Mouse (Mus musculus): ENCODE measurements at regions not wholly inside any gene's neighbourhood (a gene's known extent, or its start where the extent isn't known, plus 50 kb on each side); places are given as distances from the start of the nearest gene placed in this dataset.

GRCm38 (mm10) chr8:127957571-127957970 lies 400.8 kb upstream of the Nrp1 start:
- WGBS = 67% methylated on average over 1 of the region's 1 CpGs
- Histone ChIP-seq H3K36me3 (ENCODE audit: control insufficient read depth, insufficient read depth, low read length) (no peaks in the 10 kb centered on the region), H3K4me1 (replicated peaks; ENCODE audit: control insufficient read depth, insufficient read depth, low read length) (no peaks in the 10 kb centered on the region), H3K9ac (ENCODE audit: low read length) (no peak overlapping the region), H3K27me3 (replicated peaks; ENCODE audit: control insufficient read depth, insufficient read depth, low read length) (no peaks in the 10 kb centered on the region), H3K4me3 (ENCODE audit: low read depth, low read length) (no peak overlapping the region), H3K4me2 (ENCODE audit: low read length) (no peak overlapping the region), H3K9me3 (ENCODE audit: control insufficient read depth, low read length) (no peaks in the 10 kb centered on the region), H3K27ac (ENCODE audit: low read depth) (no peak overlapping the region)
- no peak for DNase-seq (ENCODE audit: low spot score)
- ATAC-seq (replicated peaks; ENCODE audit: low FRiP score, low TSS enrichment, low read depth) = no peak

DNA sequence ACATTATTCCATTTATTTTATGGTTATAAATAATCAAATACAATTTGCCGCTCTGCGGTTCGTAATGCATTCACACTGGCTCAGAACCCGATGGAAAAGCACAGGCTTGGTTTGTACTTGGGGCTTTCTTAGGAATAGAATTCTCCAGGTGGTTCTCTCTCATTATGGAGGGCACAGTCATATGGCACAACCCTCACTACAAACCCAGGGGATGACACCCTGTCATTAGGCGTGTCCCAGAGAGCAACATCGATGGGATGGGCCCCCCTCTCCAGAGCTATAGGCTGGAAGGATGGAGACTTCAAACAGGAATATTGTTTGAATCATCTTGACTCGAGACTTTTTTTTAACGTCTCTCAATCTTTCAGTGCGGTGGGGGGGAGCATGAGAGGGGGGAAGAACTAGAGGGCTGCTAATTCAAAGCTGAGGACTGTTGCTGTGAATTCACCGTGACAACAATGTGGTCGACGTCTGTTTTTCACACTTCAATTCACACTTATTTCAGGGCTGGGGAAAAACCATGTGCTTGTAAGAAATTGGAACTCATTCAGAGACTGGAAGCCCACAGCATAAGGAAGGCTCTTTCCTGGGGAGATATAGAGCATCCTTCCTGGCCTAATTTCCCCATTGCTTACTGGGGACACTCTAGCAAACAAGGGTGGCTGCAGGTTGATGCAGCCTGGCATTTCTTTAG lies 399.9 kb upstream of the Nrp1 start:
- no peaks in the 10 kb centered on the region for H3K4me1 ChIP-seq (replicated peaks; ENCODE audit: control insufficient read depth, insufficient read depth, low read length)
- no peaks in the 10 kb centered on the region for H3K9me3 ChIP-seq (ENCODE audit: control insufficient read depth, low read length)
- H3K9ac ChIP-seq (ENCODE audit: low read length) = no peak overlapping the region
- H3K27ac ChIP-seq (ENCODE audit: low read depth) = no peak overlapping the region
- 83% methylated on average over 12 of the region's 12 CpGs for WGBS
- no peak for ATAC-seq (replicated peaks; ENCODE audit: low FRiP score, low TSS enrichment, low read depth)
- no peak overlapping the region for H3K4me3 ChIP-seq (ENCODE audit: low read depth, low read length)
- DNase-seq (ENCODE audit: low spot score) = no peak
- H3K36me3 ChIP-seq (ENCODE audit: control insufficient read depth, insufficient read depth, low read length) = no peaks in the 10 kb centered on the region
- H3K4me2 ChIP-seq (ENCODE audit: low read length) = no peak overlapping the region
- H3K27me3 ChIP-seq (replicated peaks; ENCODE audit: control insufficient read depth, insufficient read depth, low read length) = no peaks in the 10 kb centered on the region

DNA sequence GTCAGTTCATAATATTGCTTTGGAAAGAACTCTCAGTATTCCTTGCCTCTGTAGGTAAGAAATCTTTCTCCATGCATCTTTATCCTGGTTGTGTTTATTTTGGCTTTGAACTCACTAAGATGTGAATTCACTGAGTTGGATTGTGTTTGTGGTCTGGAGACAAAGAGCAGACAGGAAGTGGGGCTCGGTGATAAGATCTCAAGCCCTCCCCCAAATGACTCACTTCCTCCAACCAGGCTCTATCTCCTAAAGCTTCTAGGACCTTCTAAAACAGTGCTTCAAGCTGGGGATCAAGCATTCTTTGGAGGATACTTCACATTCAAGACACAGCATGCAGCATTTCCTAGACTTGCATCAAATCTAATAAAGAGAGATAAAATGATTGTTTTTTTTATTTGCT lies 395.5 kb upstream of the Nrp1 start:
- Histone ChIP-seq H3K9ac (ENCODE audit: low read length) (no peak overlapping the region), H3K4me3 (ENCODE audit: low read depth, low read length) (no peak overlapping the region), H3K9me3 (ENCODE audit: control insufficient read depth, low read length) (no peaks in the 10 kb centered on the region), H3K27ac (ENCODE audit: low read depth) (no peak overlapping the region), H3K36me3 (ENCODE audit: control insufficient read depth, insufficient read depth, low read length) (no peaks in the 10 kb centered on the region), H3K4me1 (replicated peaks; ENCODE audit: control insufficient read depth, insufficient read depth, low read length) (peaks cover 16% of the 10 kb centered on the region; the same call in 1 of the 2 replicates), H3K27me3 (replicated peaks; ENCODE audit: control insufficient read depth, insufficient read depth, low read length) (no peaks in the 10 kb centered on the region), H3K4me2 (ENCODE audit: low read length) (no peak overlapping the region)
- DNase-seq (ENCODE audit: low spot score) (no peak), ATAC-seq (replicated peaks; ENCODE audit: low FRiP score, low TSS enrichment, low read depth) (no peak)
- WGBS = 58% methylated on average over 1 of the region's 1 CpGs

DNA sequence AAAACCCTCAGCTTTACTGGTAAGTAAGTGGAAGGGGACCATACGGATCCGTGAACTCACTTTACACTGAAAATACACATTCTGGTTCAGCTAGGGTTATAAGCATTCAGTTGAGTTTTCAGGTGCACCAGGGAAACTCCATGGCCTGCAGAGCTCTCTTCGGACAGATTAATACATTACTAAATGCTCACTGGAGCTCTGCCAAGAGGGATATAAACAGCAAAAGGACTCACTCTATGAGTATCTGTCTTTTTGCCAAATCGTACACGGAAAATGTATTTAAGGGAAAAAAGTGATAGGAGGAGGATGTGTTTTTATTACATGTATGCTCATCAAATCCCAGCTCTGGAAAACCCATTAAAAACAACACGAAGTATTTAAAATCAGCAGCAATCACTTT lies 394.8 kb upstream of the Nrp1 start:
- 34% methylated on average over 6 of the region's 6 CpGs for WGBS
- Histone ChIP-seq H3K4me1 (replicated peaks; ENCODE audit: control insufficient read depth, insufficient read depth, low read length) (peaks cover 16% of the 10 kb centered on the region; the same call in 1 of the 2 replicates), H3K27me3 (replicated peaks; ENCODE audit: control insufficient read depth, insufficient read depth, low read length) (no peaks in the 10 kb centered on the region), H3K36me3 (ENCODE audit: control insufficient read depth, insufficient read depth, low read length) (no peaks in the 10 kb centered on the region), H3K4me3 (ENCODE audit: low read depth, low read length) (no peak overlapping the region), H3K9me3 (ENCODE audit: control insufficient read depth, low read length) (no peaks in the 10 kb centered on the region), H3K4me2 (ENCODE audit: low read length) (no peak overlapping the region), H3K27ac (ENCODE audit: low read depth) (no peak overlapping the region), H3K9ac (ENCODE audit: low read length) (no peak overlapping the region)
- ATAC-seq (replicated peaks; ENCODE audit: low FRiP score, low TSS enrichment, low read depth) = no peak
- no peak for DNase-seq (ENCODE audit: low spot score)

- no peak overlapping the region for H3K4me2 ChIP-seq (ENCODE audit: low read length)
- H3K4me1 ChIP-seq (replicated peaks; ENCODE audit: control insufficient read depth, insufficient read depth, low read length) = peaks cover 16% of the 10 kb centered on the region; the same call in 1 of the 2 replicates
- no peaks in the 10 kb centered on the region for H3K27me3 ChIP-seq (replicated peaks; ENCODE audit: control insufficient read depth, insufficient read depth, low read length)
- H3K9ac ChIP-seq (ENCODE audit: low read length) = no peak overlapping the region
- no peak for ATAC-seq (replicated peaks; ENCODE audit: low FRiP score, low TSS enrichment, low read depth)
- no peak for DNase-seq (ENCODE audit: low spot score)
- H3K4me3 ChIP-seq (ENCODE audit: low read depth, low read length) = no peak overlapping the region
- no peak overlapping the region for H3K27ac ChIP-seq (ENCODE audit: low read depth)
- H3K36me3 ChIP-seq (ENCODE audit: control insufficient read depth, insufficient read depth, low read length) = no peaks in the 10 kb centered on the region
- no peaks in the 10 kb centered on the region for H3K9me3 ChIP-seq (ENCODE audit: control insufficient read depth, low read length)
Observed at GRCm38 (mm10) chr8:127964801-127965200, 393.6 kb upstream of the Nrp1 start.

- Histone ChIP-seq H3K27ac (ENCODE audit: low read depth) (no peak overlapping the region), H3K36me3 (ENCODE audit: control insufficient read depth, insufficient read depth, low read length) (no peaks in the 10 kb centered on the region), H3K4me2 (ENCODE audit: low read length) (no peak overlapping the region), H3K9ac (ENCODE audit: low read length) (no peak overlapping the region), H3K4me3 (ENCODE audit: low read depth, low read length) (no peak overlapping the region), H3K27me3 (replicated peaks; ENCODE audit: control insufficient read depth, insufficient read depth, low read length) (no peaks in the 10 kb centered on the region), H3K9me3 (ENCODE audit: control insufficient read depth, low read length) (no peaks in the 10 kb centered on the region), H3K4me1 (replicated peaks; ENCODE audit: control insufficient read depth, insufficient read depth, low read length) (peaks cover 16% of the 10 kb centered on the region; the same call in 1 of the 2 replicates)
- WGBS = 79% methylated on average over 2 of the region's 2 CpGs
- no peak for ATAC-seq (replicated peaks; ENCODE audit: low FRiP score, low TSS enrichment, low read depth)
- no peak for DNase-seq (ENCODE audit: low spot score)
Observed at GRCm38 (mm10) chr8:127965341-127965740, 393.1 kb upstream of the Nrp1 start.

DNA sequence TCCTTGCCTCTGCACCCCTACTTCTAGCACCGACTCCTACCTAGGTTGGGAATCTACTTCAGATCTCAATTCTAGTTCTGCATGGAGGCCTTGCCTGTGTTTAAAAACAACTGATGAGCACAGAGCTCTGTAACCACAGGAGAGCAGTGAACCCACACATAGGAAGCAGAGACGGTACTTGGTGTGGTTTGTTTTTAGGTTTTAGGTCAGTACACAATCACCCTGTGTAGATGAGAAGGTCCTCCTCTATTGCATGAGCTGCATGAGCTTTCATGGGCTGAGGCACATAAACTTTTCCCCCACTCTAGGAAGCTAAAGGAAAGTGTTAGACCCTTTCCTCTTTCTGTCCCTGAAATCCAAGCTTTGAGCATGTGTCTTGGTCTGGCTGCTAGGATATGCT lies 390.4 kb upstream of the Nrp1 start:
- peaks cover 16% of the 10 kb centered on the region; the same call in 1 of the 2 replicates for H3K4me1 ChIP-seq (replicated peaks; ENCODE audit: control insufficient read depth, insufficient read depth, low read length)
- 90% methylated on average over 2 of the region's 2 CpGs for WGBS
- H3K9ac ChIP-seq (ENCODE audit: low read length) = no peak overlapping the region
- no peak overlapping the region for H3K27ac ChIP-seq (ENCODE audit: low read depth)
- no peaks in the 10 kb centered on the region for H3K27me3 ChIP-seq (replicated peaks; ENCODE audit: control insufficient read depth, insufficient read depth, low read length)
- no peaks in the 10 kb centered on the region for H3K36me3 ChIP-seq (ENCODE audit: control insufficient read depth, insufficient read depth, low read length)
- no peak overlapping the region for H3K4me2 ChIP-seq (ENCODE audit: low read length)
- no peak overlapping the region for H3K4me3 ChIP-seq (ENCODE audit: low read depth, low read length)
- ATAC-seq (replicated peaks; ENCODE audit: low FRiP score, low TSS enrichment, low read depth) = no peak
- DNase-seq (ENCODE audit: low spot score) = no peak
- no peaks in the 10 kb centered on the region for H3K9me3 ChIP-seq (ENCODE audit: control insufficient read depth, low read length)

GRCm38 (mm10) chr8:127973194-127973593 lies 385.2 kb upstream of the Nrp1 start:
- ATAC-seq (replicated peaks; ENCODE audit: low FRiP score, low TSS enrichment, low read depth) (no peak), DNase-seq (ENCODE audit: low spot score) (no peak)
- H3K36me3 ChIP-seq (ENCODE audit: control insufficient read depth, insufficient read depth, low read length) = no peaks in the 10 kb centered on the region
- 93% methylated on average over 2 of the region's 2 CpGs for WGBS
- no peaks in the 10 kb centered on the region for H3K9me3 ChIP-seq (ENCODE audit: control insufficient read depth, low read length)
- H3K4me1 ChIP-seq (replicated peaks; ENCODE audit: control insufficient read depth, insufficient read depth, low read length) = no peaks in the 10 kb centered on the region
- no peak overlapping the region for H3K9ac ChIP-seq (ENCODE audit: low read length)
- no peak overlapping the region for H3K27ac ChIP-seq (ENCODE audit: low read depth)
- no peak overlapping the region for H3K4me3 ChIP-seq (ENCODE audit: low read depth, low read length)
- H3K27me3 ChIP-seq (replicated peaks; ENCODE audit: control insufficient read depth, insufficient read depth, low read length) = no peaks in the 10 kb centered on the region
- no peak overlapping the region for H3K4me2 ChIP-seq (ENCODE audit: low read length)

DNA sequence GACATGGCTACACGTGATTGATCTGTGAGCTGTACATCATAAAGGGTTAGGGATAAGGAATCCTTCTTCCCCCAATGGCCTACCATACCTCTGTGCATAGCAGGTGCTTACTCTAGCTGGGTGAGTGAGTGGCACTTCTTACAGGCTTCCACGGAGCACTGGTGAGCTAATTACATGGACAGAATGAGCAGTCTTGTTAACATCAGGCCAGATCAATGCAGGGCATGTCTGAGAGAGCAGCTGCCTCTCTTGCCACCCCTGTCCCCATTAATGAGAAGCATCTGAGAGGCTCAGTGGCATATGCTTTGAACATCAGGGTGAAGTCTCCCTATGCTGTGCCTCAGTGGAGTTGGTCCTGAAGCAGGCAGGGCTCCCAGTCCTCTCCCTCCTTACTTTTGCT lies 380.7 kb upstream of the Nrp1 start:
- no peak for ATAC-seq (replicated peaks; ENCODE audit: low FRiP score, low TSS enrichment, low read depth)

More for the DNA sequence above, 380.7 kb upstream of the Nrp1 start:
- WGBS = 58% methylated on average over 2 of the region's 2 CpGs
- H3K9me3 ChIP-seq (ENCODE audit: control insufficient read depth, low read length) = no peaks in the 10 kb centered on the region
- H3K9ac ChIP-seq (ENCODE audit: low read length) = no peak overlapping the region
- no peaks in the 10 kb centered on the region for H3K36me3 ChIP-seq (ENCODE audit: control insufficient read depth, insufficient read depth, low read length)
- peaks cover 4% of the 10 kb centered on the region; the same call in 1 of the 2 replicates for H3K4me1 ChIP-seq (replicated peaks; ENCODE audit: control insufficient read depth, insufficient read depth, low read length)
- no peaks in the 10 kb centered on the region for H3K27me3 ChIP-seq (replicated peaks; ENCODE audit: control insufficient read depth, insufficient read depth, low read length)
- no peak overlapping the region for H3K27ac ChIP-seq (ENCODE audit: low read depth)
- H3K4me2 ChIP-seq (ENCODE audit: low read length) = no peak overlapping the region
- no peak overlapping the region for H3K4me3 ChIP-seq (ENCODE audit: low read depth, low read length)
- no peak for DNase-seq (ENCODE audit: low spot score)
